Mouse (Mus musculus) hindlimb bud, embryonic 11.5 days (tissue): ENCODE results near the gene Creg1.
"Not testable (repeated sequence)": the region's sequence is repeated elsewhere in the genome, so short reads cannot be mapped to it uniquely, and the experiment has no call there.

Experiments used
- DNase-seq: peaks from one replicate; pipeline ENCODE4 v3.0.0-alpha.2; 2012; ENCODE audit warnings: low read depth, low spot score; ENCODE audit errors: extremely low spot score

The Creg1 gene

GRCm38 (mm10) chr1:165751142-165751541, 12.4 kb upstream of the Creg1 start:
- DNase-seq: no peak

- DNase-seq: no peak
Observed at GRCm38 (mm10) chr1:165751838-165752237, 11.7 kb upstream of the Creg1 start.

DNA sequence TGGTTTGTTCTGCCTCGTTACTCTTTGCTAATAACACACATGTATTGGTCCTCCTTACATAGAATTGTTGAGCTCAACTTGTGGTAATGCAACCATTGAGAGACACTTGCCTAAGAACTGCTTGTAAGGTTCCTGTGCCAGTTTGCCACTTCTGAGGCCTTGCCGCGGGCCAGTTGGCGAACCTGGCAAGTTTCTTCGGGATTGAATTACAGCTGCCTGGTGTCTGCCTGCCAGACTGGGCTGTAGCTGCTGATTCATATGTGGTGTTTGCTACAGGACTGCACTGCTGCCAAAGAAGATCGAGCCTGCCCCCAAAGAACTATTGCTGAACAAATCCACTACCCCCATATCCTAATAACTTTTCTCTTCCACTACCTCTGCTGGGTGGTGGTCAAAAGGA, 9.3 kb upstream of the Creg1 start:
- DNase-seq: no peak

GRCm38 (mm10) chr1:165755194-165755593, 8.4 kb upstream of the Creg1 start:
- no peak for DNase-seq

GRCm38 (mm10) chr1:165761522-165762305, 1.8 kb upstream of the Creg1 start:
- DNase-seq: no peak

DNA sequence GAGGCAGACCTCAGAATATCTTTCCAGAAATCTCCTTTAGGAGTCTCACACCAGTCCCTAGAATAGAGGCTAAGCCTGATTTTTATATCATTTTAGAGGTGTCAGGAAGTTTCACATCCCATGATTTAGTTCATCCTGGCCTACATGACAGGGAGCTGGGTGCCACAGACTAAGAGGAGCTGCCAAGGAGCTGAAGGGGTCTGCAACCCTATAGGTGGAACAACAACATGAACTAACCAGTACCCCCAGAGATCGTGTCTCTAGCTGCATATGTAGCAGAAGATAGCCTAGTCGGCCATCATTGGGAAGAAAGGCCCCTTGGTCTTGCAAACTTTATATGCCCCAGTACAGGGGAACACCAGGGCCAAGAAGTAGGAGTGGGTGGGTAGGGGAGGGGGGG, 1.0 kb upstream of the Creg1 start:
- not testable (repeated sequence) for DNase-seq

GRCm38 (mm10) chr1:165762914-165763634, 472 bp upstream of the Creg1 start:
- no peak for DNase-seq

- no peak for DNase-seq
Observed at GRCm38 (mm10) chr1:165764571-165764970, 1.0 kb downstream of the Creg1 start.

DNA sequence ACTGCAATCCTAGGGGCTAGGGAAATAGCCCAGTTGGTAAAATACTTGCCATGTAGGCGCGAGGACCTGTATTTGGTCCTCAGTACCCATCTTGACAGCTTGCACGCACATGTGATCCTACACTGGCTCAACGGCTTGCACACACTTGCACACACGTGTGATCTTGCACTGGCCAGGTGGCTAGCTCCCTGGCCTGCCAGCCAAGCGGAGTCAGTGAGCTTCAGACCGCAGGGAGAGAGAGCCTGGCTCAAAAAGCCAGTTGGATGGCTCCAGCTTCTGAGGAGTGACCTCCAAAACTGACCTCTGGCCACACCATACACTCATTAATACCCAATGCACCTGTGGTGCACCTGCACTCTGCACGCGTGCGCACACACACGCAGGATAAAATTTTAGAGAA, 1.5 kb downstream of the Creg1 start:
- no peak for DNase-seq

DNA sequence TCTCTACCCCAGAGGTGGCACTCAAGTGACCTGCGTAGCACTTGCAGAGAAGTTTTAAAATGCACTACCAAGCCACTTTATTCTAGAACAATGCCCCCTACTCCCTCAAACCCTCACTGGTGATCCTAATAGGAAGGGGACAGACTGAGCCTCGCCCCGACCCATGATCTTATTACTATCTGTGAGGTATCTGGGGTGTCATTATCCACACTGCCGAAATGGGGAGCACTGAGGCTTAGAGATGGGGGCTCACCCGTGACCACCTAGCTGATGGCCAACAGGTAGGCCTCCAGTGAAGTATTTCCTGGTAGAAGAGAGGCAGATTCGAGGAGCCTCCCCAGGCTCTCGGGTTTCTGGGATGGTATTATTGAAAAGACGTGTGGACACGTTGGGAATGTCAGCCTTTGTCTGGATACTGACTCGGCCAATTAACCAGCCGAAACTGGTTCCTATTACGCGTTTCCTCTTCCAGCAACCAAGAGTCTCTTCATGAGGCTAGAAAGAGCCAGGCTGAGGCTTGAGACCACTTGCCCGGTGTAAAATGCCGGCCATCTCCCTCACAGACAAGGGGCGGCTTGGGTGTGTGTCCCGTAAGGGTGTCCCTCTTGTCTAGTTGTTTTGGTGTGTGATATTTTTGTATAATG, 2.2 kb downstream of the Creg1 start:
- DNase-seq: no peak

- DNase-seq: no peak
Observed at GRCm38 (mm10) chr1:165766295-165766890, 2.8 kb downstream of the Creg1 start.

DNA sequence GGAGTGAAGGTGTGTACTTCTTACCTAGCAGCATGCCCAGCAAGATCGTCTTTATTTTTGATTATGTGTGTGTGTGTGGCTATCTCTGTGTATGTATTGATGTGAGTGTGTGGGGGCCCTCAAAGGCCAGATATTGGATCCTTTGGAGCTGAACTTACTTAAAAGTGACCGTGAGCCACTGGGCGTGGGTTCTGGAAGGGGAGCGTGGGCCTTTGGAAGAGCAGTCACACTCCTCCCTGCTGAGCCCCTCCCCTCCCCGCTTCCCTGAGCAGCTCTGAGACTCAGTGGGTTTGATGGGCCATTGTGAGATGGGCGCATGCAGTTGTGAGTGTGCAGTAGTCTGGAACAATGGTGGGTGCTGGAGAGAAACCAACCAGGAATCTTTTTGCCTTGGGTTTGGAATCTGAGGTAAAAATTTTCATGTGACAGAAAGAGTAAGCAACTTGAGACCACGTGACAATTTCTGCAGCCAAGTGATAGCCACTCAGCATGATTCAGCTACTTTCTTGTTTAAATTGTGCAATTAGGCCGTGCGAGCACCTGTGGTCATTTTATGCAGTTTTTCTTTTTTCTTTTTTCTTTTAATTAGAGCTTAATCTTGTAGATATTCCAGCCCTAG, 5.5 kb downstream of the Creg1 start:
- no peak for DNase-seq

- no peak for DNase-seq
Observed at GRCm38 (mm10) chr1:165770181-165770759, 6.7 kb downstream of the Creg1 start.

DNA sequence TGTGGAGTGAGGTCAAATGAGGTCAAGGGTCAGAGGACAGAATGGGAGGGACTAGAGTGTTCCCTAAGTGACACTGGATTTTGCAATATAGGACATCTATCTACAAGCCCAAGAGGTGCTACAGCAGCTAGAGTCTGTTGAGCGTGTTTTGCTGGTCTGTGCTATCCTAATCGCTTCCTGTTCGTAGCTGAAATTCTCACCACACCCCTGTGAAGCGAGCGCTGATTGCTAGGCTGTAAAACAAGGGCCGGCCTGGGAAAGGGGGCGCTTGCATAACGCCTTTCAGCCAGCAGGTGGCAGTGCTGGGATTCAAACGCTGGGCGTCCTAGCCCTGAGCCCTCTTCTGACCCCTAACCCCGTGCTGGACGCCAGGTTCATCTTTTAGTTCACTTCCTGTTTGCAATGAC, 7.9 kb downstream of the Creg1 start:
- DNase-seq: no peak

DNA sequence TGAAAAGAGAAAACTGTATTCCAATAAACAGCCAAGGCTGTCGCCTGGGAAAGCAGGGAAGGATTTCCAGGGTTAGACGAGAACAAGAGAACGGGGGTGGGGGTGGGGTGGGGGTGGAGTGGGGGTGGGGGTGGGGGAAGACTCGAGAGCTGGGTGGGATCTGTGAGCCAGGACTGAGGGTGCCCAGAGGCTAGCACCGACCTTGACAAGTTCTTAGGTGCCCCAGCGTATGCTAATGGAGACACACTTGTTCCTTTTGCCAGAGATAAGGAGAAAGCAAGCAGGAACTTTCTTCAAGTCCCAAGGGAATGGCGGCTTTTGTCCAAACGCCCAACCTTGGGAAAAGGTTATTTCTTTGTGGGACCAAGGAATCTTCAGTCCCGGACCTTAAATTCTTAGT, 8.5 kb downstream of the Creg1 start:
- no peak for DNase-seq

GRCm38 (mm10) chr1:165775518-165776294, 12.2 kb downstream of the Creg1 start:
- no peak for DNase-seq

DNA sequence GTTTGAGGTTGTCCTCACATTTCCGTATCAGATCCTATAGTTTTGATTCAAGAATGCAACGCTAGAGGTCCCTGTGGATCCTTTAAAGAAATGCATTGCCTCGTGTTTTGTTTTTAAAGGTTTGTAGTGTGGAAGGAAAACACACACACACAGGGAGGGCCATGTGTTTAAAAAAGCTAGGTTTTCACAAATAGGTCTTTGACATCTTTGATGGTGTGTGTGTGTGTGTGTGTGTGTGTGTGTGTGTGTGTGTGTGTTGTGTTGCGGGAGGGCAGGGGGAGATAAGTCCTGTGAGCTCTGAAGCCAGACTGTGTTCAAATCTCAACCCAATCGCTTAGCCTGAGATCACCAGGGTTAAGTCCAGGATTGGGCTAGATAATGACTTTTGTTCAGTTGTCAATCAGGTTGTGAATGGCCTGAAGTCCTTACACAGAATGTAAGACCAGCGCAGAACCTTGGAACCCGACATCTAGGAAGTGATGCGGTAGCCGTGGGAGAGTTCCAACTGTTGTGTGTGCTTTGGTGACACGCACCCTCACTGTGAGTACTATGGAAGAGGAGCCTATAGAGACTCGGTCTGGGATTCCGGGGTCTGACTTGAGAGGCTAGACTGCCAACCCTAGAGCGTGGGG, 16.5 kb downstream of the Creg1 start:
- no peak for DNase-seq

GRCm38 (mm10) chr1:165780586-165781111, 17.1 kb downstream of the Creg1 start:
- DNase-seq: no peak

- no peak for DNase-seq
Observed at GRCm38 (mm10) chr1:165781426-165781825, 17.9 kb downstream of the Creg1 start.
